Mouse (Mus musculus): ENCODE measurements around the gene Tmem131l. TPM values are rescaled to one million over a fixed set of nuclear protein-coding genes. Genes with fewer than 3 reads are reported as not detected.

The Tmem131l gene
- polyA plus RNA-seq, 1 experiment from 2014 or later: 23.5 TPM

DNA sequence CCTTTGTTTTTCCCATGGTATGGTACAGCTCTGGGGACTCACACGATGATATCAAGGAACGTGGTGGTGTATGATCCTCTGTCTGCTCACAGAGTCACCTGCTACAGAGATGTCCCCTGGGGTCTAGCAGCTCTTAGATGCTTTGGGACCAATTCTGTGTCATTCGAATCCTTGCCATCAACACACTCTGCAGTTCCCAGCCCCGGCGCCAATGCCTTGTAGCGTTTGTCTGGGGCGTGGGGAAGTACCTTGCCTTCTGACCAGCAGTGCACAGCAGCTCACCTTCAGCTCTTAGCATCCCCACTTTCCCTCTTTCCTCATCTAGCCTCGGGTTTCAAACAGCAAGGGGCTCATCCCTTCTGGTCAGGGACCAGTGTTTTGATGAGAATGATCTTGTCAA, 30.8 kb upstream of the Tmem131l start:
- Histone ChIP-seq H3K9me3 (replicated peaks) (no peaks in the 10 kb centered on the region), H3K27ac (no peak overlapping the region), H3K4me3 (no peak overlapping the region), H3K27me3 (no peaks in the 10 kb centered on the region), H3K9ac (no peak overlapping the region), H3K36me3 (no peaks in the 10 kb centered on the region), H3K4me2 (no peak overlapping the region), H3K4me1 (replicated peaks) (no peaks in the 10 kb centered on the region)
- 80% methylated on average over 8 of the region's 8 CpGs for WGBS
- ATAC-seq (replicated peaks; ENCODE audit: insufficient number of reproducible peaks, insufficient read depth, low FRiP score, low read depth): no peak

DNA sequence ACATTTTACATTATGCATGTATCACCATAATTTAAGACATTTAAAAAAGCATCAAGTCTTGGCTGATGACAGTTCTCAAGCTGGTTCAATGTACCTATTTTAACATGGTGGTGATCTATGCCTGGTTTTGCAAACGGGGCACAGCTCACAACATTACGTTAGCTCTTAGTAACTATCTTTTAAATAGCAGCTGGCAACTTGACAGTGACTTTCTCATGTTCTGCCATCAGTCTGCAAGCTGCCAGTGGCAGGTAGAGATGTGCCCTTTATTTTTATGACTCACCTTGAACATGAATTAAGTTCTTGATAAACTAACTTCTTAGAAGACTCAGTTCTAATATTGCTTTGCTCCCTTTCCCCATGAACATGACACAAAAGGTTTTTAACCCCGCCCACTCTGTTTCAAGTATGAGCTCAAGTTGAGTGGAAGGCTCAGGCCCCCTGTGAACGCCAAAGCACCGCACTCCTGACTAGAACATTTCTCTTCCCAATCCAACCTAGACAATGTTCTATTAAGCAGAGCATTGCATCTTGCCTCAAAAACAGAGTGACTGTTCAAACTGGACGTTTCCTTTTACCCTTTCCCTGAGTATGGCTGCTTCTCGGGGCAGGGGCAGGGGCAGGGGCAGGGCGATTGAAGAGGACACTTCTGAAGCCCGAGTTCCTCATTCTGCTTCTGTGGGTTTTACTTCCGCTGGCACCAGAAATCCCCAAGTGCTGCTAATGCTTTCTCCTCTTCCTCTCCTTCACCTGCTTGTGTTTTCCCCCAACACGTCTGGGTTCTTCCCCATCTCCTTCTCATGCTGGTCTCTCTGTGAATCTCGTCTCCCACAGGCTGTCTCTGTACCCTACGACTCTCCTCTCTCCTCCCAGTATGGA, 29.1 kb upstream of the Tmem131l start:
- Histone ChIP-seq H3K4me1 (replicated peaks) (no peaks in the 10 kb centered on the region), H3K27ac (no peak overlapping the region), H3K9me3 (replicated peaks) (no peaks in the 10 kb centered on the region), H3K4me2 (no peak overlapping the region), H3K36me3 (no peaks in the 10 kb centered on the region), H3K9ac (no peak overlapping the region), H3K4me3 (no peak overlapping the region), H3K27me3 (no peaks in the 10 kb centered on the region)
- 68% methylated on average over 13 of the region's 13 CpGs for WGBS
- ATAC-seq (replicated peaks; ENCODE audit: insufficient number of reproducible peaks, insufficient read depth, low FRiP score, low read depth): no peak

DNA sequence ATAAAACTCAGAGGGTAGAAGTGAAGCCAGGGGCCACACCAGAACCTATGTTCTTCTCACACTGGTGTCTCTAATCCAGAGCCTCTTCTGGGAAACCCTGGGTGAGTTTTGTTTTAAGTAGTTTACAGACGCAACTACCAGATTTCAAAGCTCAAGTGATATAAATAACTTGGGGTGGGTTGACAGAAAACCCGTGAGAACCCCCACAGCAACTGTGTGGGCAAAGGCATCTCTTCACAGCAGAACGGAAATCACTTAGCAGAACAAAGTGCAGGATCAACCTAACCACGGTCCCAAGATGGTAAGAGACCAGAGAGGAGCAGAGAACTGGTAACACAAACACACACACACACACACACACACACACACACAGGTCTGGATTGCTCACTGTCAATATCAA, 25.9 kb upstream of the Tmem131l start:
- Histone ChIP-seq H3K9ac (no peak overlapping the region), H3K4me1 (replicated peaks) (peaks cover 13% of the 10 kb centered on the region), H3K9me3 (replicated peaks) (no peaks in the 10 kb centered on the region), H3K4me3 (no peak overlapping the region), H3K27ac (no peak overlapping the region), H3K36me3 (no peaks in the 10 kb centered on the region), H3K4me2 (no peak overlapping the region), H3K27me3 (no peaks in the 10 kb centered on the region)
- no peak for ATAC-seq (replicated peaks; ENCODE audit: insufficient number of reproducible peaks, insufficient read depth, low FRiP score, low read depth)
- 51% methylated on average over 4 of the region's 4 CpGs for WGBS

DNA sequence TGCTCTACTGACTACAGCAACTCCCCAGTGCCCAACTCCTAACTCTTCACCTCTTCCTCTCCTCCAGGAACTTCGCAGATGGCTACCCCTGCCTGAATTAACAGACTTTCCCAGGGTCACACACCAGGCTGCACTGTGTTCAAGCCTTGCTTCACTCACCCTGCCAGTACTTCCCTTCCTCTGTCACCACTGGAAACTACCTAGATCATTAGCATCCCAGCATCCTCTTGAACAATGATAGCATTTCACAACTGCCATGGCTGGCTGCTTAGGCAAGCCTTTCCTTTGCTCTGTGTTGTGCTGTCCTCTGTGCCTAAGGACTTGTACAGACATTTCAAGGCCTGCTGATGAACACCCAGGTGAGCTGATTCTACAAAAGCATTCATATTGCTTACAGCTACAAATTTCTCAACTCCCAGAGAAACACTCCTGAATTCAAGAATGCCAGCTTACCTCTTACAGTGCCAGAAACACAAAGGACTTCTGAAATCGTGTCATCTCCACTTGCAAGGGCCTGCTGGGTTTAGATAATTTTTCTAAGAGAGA, 23.5 kb upstream of the Tmem131l start:
- Histone ChIP-seq H3K4me1 (replicated peaks) (peaks cover 28% of the 10 kb centered on the region), H3K9ac (no peak overlapping the region), H3K4me3 (no peak overlapping the region), H3K9me3 (replicated peaks) (no peaks in the 10 kb centered on the region), H3K4me2 (no peak overlapping the region), H3K27ac (no peak overlapping the region), H3K27me3 (no peaks in the 10 kb centered on the region), H3K36me3 (no peaks in the 10 kb centered on the region)
- no peak for ATAC-seq (replicated peaks; ENCODE audit: insufficient number of reproducible peaks, insufficient read depth, low FRiP score, low read depth)
- 80% methylated on average over 2 of the region's 2 CpGs for WGBS

DNA sequence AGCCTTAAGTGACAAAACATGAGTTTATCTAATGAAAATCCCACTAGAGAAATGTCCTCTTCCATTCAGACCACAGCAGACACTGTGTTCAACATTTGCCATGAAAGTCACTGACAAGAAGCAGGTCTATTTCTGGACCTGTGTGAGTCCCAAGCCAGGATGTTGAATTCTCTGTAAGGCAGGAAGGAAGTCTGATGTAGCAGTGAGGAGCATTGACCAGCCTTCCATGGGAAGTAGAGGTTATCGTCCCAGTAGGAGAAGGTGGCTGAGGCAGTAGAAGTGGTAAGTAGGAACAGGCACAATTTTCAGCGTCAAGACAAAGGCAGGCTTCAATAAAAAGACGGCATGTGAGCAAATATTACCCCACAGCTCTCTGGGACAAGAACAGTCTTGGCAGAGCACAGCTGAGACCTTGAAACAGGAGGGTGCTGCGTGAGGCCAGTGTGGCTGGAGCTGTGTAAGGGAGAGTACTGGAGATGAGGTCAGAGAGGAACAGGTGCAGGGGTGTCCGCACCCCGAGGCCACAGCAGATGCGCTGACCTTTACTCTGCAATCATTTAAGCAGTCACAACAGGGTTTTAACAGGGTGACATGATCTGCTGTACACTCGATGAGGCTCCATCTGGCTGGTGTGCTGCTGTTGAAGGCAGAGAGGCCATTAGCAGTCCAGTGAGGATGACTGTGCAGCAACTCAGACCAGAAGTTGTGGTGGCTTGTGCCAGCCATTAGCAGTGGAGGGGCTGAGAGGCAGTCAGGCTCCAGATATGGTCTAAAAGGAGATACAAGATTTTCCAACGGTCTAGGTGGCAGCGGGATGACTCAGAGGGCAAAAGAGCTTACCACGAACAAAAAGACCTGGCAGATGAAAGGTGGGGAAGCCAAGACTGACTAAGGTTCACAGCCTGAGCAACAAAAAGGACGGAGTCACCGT, 21.8 kb upstream of the Tmem131l start:
- no peaks in the 10 kb centered on the region for H3K36me3 ChIP-seq
- H3K27ac ChIP-seq: peak overlapping the region; percentile 70
- no peak overlapping the region for H3K4me2 ChIP-seq
- no peak overlapping the region for H3K4me3 ChIP-seq
- peaks cover 28% of the 10 kb centered on the region for H3K4me1 ChIP-seq (replicated peaks)
- 64% methylated on average over 13 of the region's 13 CpGs for WGBS
- H3K9ac ChIP-seq: no peak overlapping the region
- ATAC-seq (replicated peaks; ENCODE audit: insufficient number of reproducible peaks, insufficient read depth, low FRiP score, low read depth): no peak; the same call in 1 of the 2 replicates
- H3K9me3 ChIP-seq (replicated peaks): no peaks in the 10 kb centered on the region; the same call in 1 of the 2 replicates
- no peaks in the 10 kb centered on the region for H3K27me3 ChIP-seq

DNA sequence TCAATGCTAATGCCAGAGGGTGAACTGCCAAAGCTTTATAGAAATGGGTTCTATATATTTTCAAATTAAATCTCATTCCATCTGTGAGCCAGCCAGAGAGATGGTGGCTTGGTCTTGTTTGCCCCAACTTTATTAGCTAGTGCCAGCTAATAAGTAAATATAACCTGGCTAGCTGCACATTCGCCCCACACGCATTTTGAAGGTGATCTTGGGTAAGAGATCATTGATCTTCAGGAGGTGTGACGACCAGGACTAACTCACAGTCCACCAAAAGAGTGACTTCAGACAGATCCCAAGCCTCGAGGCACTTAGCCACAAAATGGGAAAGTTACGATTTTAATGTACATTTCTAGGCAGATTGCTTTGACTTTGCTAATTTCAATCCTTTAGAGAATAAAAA, 21.0 kb upstream of the Tmem131l start:
- no peak overlapping the region for H3K27ac ChIP-seq
- WGBS: 89% methylated on average over 5 of the region's 5 CpGs
- H3K4me3 ChIP-seq: no peak overlapping the region

DNA sequence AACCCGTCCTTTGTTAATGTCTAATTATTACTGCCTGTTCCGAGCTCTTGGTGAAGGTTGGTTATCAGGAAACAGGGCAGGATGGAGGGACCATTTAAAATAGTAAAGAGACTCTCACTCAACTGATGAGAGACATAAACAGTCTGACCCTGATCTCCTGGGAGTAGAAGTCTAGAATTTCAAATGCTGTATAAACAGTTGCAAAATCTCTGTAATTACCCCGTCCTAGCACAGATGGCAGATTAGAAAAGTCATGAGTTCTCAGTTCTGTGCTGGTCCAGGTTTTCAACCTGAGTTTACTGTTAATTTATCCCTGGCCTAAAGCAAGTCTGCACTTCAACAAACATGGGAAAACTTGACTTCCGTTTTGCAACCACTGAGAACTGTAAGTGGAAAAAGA, 20.2 kb upstream of the Tmem131l start:
- no peak for ATAC-seq (replicated peaks; ENCODE audit: insufficient number of reproducible peaks, insufficient read depth, low FRiP score, low read depth)
- Histone ChIP-seq H3K9me3 (replicated peaks) (no peaks in the 10 kb centered on the region; the same call in 1 of the 2 replicates), H3K4me1 (replicated peaks) (peaks cover 28% of the 10 kb centered on the region), H3K9ac (no peak overlapping the region), H3K36me3 (no peaks in the 10 kb centered on the region), H3K27me3 (no peaks in the 10 kb centered on the region), H3K4me2 (0 out of 2 replicates have a peak overlapping the region, but pooled peaks have one; percentile 32), H3K4me3 (no peak overlapping the region), H3K27ac (peak overlapping the region; percentile 77)
- 32% methylated on average over 4 of the region's 4 CpGs for WGBS

More for the DNA sequence above, 21.0 kb upstream of the Tmem131l start:
- Histone ChIP-seq H3K27me3 (no peaks in the 10 kb centered on the region), H3K4me1 (replicated peaks) (peaks cover 28% of the 10 kb centered on the region), H3K9ac (no peak overlapping the region), H3K36me3 (no peaks in the 10 kb centered on the region), H3K9me3 (replicated peaks) (no peaks in the 10 kb centered on the region; the same call in 1 of the 2 replicates), H3K4me2 (no peak overlapping the region)
- ATAC-seq (replicated peaks; ENCODE audit: insufficient number of reproducible peaks, insufficient read depth, low FRiP score, low read depth): no peak

DNA sequence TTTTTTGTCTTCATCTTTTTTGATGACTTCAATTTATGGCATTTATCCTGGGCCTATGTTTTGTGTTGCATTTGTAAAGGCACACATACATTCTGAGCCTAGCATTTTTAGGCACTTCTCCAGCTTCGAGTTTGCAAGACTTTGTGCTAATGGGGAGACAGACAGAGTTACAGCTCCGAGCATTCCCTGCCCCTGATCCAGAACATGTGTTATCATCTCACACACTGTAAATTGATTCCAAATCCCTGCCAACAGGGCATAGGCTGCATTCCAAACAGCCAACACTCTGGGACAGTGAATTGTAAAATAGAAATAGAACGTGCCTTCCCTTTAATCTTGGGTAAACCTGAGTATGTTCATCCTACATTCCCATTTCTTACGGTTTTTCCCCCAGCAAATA, 19.7 kb upstream of the Tmem131l start:
- WGBS: 22% methylated on average over 4 of the region's 4 CpGs
- Histone ChIP-seq H3K9me3 (replicated peaks) (no peaks in the 10 kb centered on the region; the same call in 1 of the 2 replicates), H3K4me3 (no peak overlapping the region), H3K4me2 (peak overlapping the region; percentile 32; the same call in 1 of the 2 replicates), H3K36me3 (no peaks in the 10 kb centered on the region), H3K4me1 (replicated peaks) (peaks cover 28% of the 10 kb centered on the region), H3K9ac (no peak overlapping the region), H3K27ac (peak overlapping the region; percentile 77), H3K27me3 (no peaks in the 10 kb centered on the region)
- ATAC-seq (replicated peaks; ENCODE audit: insufficient number of reproducible peaks, insufficient read depth, low FRiP score, low read depth): no peak

DNA sequence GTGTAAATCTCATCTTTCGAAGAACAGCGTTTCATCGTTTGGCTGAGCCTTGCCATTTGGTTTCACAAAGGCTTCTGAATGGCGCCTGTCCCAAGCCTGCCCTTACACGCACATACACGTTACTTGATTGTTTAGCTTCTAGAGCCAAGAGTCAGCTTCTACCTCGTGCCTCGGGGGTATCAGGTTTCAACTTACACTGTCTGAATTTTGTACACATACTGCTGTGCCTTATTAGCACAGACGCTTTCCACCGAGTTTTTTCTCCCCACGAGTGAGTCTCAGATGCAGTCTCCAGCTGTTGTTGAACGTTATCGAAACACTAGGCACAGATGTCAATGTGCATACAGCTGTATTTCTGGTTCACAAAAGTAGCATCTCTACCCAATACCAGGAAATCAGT, 19.3 kb upstream of the Tmem131l start:
- WGBS: 43% methylated on average over 13 of the region's 13 CpGs

DNA sequence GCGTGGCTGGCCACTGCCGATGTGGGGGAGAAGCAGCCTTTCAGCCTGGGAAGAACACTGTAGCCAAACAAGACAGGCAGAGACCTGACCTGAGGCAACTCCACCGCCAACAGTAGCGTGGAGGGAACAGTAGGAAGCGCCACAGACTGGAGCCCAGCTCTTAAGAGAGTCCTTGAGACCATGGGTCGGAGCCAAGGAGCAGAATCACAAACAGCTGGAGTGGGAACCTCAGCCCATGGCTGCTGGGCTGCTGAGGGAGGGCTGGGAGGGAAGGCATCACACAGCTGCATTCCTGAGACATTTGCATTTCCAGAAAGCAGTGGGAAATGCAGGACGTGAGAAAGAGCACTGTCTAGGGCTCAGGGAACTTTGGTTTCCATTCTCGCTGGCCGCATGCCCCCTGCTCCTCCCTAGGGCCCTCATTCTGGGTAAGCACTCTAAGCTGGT, 8.8 kb upstream of the Tmem131l start:
- H3K27me3 ChIP-seq: no peaks in the 10 kb centered on the region
- 19% methylated on average over 9 of the region's 9 CpGs for WGBS
- no peak overlapping the region for H3K4me3 ChIP-seq
- no peaks in the 10 kb centered on the region for H3K9me3 ChIP-seq (replicated peaks)
- ATAC-seq (replicated peaks; ENCODE audit: insufficient number of reproducible peaks, insufficient read depth, low FRiP score, low read depth): peak; percentile 67
- H3K4me2 ChIP-seq: peak overlapping the region; percentile 24; the same call in 1 of the 2 replicates
- H3K9ac ChIP-seq: no peak overlapping the region; the same call in 1 of the 2 replicates
- peaks cover 7% of the 10 kb centered on the region for H3K4me1 ChIP-seq (replicated peaks)
- H3K36me3 ChIP-seq: no peaks in the 10 kb centered on the region
- H3K27ac ChIP-seq: peak overlapping the region; percentile 43; the same call in 1 of the 2 replicates

More for the DNA sequence above, 19.3 kb upstream of the Tmem131l start:
- Histone ChIP-seq H3K9ac (no peak overlapping the region), H3K4me2 (peak overlapping the region; percentile 32; the same call in 1 of the 2 replicates), H3K27me3 (no peaks in the 10 kb centered on the region), H3K4me1 (replicated peaks) (peaks cover 28% of the 10 kb centered on the region), H3K4me3 (no peak overlapping the region), H3K36me3 (no peaks in the 10 kb centered on the region), H3K9me3 (replicated peaks) (no peaks in the 10 kb centered on the region; the same call in 1 of the 2 replicates), H3K27ac (peak overlapping the region; percentile 77)
- 0 out of 2 replicates have a peak, but pooled peaks have one; percentile 43 for ATAC-seq (replicated peaks; ENCODE audit: insufficient number of reproducible peaks, insufficient read depth, low FRiP score, low read depth)

DNA sequence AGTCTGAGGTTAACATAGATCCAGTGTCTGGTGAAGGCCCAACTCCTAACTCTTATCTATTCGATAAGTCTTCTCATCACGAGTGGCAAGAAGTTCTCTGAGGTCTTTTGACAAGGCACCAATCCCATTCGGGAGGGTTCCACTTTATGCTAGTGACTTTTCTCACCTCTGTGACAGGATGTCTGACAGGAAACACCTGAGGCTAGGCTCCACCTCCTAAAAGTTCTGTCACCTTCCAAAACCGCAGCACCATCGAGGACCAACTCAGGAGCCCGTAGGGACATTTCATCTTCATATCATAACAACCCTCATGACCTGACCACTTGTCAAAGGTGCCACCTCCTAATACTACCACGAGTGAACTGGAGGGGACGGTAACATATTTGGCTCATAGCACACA, 6.2 kb upstream of the Tmem131l start:
- H3K4me1 ChIP-seq (replicated peaks): peaks cover 7% of the 10 kb centered on the region
- no peak overlapping the region for H3K4me2 ChIP-seq
- ATAC-seq (replicated peaks; ENCODE audit: insufficient number of reproducible peaks, insufficient read depth, low FRiP score, low read depth): no peak
- no peaks in the 10 kb centered on the region for H3K9me3 ChIP-seq (replicated peaks)
- H3K9ac ChIP-seq: no peak overlapping the region
- no peaks in the 10 kb centered on the region for H3K27me3 ChIP-seq
- H3K36me3 ChIP-seq: no peaks in the 10 kb centered on the region
- WGBS: 79% methylated on average over 8 of the region's 8 CpGs
- H3K27ac ChIP-seq: no peak overlapping the region
- no peak overlapping the region for H3K4me3 ChIP-seq

All from heart, embryonic 15.5 days (tissue).